Mouse (Mus musculus): ENCODE data around the gene Cryba4.

Gene Cryba4

DNA sequence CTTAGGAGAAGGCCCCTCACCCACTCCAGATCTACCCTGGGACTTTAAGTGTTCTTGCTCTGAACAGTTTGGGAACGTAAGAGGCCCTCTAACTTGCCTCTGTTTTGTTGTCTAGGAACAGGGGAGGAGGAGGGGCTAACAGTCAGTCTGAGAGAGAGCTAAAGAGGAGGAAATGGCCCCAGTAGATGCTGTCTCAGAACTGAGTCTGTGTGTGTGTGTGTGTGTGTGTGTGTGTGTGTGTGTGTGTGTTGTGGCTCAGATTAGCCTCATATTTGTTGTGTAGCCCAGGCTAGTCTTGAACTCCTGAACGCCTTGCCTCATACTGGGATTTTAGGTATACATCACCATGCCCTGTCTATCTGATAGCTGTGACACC lies 34.3 kb upstream of the Cryba4 start:
- no peak for DNase-seq (ENCODE audit: low read depth, low spot score)

DNA sequence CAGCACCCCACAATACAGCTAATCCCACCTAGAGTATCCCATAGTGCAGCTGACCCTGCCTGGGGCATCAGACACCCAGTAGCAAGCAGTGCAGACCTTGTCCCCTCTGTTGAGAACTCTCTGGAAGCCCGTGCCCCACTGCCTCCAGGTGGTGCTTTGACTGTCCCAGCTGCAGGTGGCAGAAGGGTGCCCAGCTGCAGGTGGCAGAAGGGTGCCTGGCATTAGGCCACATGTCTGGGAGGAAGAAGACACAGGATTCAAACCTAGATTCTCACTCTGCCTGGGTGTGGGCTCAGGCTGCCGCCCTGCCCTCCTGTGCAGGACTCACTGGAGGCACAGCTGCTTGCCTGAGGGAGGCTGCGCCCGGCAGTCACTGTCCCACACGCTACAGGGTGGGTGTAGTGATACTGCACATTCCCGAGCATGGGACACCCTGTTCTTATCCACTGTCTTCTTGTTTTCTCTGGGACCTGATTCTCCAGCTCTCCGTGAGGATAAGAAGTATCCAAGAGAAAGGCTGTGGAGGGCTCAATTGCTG lies 33.3 kb upstream of the Cryba4 start:
- DNase-seq (ENCODE audit: low read depth, low spot score), result no peak

DNA sequence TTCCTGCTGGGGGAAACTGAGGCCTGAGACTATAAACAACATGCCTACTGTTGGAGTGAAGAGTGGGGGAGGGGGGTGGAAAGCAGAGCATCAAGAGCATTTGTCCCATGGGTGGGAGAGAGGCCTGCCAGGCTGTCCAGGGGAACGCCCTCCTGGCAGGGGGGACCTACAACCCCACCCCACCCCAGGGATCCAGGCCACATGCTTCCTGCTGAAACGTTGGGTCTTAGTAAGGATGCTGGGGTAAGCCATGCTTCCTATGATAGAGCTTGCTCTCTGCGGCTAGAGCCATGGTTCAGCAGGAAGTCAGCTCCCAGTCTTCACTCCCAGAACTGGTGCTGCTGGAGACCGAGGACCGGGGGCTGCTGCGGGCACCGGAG lies 31.9 kb upstream of the Cryba4 start:
- no peak for DNase-seq (ENCODE audit: low read depth, low spot score)

DNA sequence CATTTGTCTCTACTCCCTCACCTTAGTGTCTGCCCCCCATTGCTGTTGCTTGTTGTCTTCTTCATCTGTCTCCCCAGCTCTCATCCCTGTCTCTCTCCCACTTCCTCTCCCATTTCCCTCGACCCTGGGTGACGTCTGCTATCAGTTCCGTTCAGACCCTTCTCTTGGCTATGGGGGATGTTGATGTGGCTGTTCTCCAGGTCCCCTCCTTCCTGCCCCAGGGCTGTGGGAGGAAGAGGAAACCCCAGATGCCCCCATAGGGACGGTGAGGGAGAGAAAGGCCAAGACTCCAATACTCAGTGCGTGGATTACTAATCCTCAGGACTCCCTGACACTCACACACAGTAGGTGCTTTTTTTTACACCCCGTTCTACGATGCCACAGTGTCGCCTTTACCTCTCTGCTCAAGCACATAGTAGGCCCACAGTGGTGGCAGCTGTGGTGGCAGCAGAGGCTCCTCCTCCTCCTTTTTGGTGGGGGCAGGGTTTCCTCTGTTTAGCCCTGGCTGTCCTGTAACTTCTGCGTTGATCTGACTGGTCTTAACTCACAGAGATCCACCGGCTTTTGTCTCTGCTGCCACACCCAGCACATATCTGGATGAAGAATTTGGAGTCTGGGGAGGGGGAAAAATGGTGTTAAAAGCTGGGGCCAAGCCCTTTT lies 31.4 kb upstream of the Cryba4 start:
- peak; percentile 95 for DNase-seq (ENCODE audit: low read depth, low spot score)

DNA sequence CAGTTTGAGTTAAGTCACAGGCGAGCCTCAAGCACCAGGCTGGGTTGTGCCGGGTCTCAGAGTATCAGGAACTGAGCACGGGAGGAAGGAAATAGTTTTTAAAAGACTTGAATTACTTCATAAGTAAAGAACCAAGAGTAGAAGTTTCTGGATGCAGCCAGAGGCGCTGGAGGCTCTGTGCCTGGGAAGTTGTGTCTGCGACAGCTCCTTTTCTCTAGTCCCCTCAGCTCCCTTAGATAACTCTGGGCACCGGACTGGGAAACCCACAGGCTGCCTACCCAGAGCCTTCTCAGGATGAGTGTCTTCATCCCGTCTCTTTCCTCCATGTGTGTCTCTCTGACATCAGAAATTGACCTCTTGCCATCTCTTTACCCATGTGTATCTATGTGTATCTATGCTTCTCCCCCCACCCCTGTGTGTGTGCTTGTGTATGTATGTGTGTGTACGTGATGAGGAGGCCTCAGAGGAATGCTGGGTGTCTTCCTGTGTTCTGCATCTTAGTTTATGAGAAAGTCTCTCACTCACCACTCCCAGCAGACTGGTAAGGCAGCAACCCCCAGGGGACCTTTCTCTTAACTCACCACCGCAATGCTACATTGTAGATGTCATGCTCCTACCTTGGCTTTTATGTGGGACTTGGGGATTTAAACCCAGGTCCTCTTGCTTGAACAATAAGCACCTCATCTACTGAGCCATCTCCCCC lies 30.6 kb upstream of the Cryba4 start:
- DNase-seq (ENCODE audit: low read depth, low spot score), result no peak

DNA sequence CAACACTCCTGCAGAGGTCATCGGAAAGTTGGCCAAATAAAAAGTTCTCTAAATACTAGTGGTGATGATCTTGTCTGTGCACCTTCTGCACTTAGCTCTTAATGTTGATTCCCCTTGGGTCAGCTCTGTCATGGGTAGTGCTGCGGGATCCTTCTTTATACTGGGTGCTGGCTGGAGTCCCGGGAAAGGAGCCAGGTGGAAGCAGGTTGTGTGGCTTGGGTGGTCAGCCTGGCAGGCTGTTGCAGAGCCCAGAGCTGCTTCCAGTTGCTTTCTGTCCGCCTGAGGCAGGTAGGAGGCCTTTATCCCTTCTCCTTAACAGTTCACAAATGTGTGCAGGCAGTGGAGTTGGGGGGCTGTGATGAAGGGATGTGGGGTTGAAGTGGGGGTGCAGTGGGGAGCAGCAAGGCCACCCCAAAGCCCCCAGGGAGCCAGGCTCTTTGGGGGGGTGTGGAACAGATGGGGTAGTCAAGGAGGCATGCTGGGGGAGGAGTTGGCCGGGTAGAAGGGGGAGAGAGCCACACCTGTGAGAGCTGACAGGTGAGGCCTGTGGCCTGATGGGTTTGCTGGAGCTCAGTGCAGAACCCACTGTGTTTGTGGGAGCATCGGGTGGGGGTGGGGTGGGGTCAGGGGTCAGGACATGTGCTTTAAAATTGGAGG lies 29.9 kb upstream of the Cryba4 start:
- DNase-seq (ENCODE audit: low read depth, low spot score), result no peak

DNA sequence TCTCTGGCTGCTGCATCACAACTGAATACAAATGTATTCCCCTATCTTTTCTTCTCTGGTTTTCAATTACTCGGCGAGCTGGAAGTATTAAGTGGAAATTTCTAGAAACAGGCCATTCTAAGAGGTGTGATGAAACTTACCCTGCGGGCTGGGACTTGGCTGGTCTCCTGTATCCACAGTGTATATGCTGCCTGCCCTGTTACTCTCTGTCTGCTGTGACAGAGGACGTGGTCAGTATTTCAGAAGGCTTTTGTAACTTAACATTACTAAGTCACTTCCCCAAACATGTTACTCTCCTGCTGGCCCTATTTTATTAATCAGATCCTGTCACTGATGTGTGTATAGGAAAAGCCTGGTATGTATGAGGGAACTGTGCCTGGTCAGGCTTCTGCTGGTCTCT lies 29.4 kb upstream of the Cryba4 start:
- no peak for DNase-seq (ENCODE audit: low read depth, low spot score)

DNA sequence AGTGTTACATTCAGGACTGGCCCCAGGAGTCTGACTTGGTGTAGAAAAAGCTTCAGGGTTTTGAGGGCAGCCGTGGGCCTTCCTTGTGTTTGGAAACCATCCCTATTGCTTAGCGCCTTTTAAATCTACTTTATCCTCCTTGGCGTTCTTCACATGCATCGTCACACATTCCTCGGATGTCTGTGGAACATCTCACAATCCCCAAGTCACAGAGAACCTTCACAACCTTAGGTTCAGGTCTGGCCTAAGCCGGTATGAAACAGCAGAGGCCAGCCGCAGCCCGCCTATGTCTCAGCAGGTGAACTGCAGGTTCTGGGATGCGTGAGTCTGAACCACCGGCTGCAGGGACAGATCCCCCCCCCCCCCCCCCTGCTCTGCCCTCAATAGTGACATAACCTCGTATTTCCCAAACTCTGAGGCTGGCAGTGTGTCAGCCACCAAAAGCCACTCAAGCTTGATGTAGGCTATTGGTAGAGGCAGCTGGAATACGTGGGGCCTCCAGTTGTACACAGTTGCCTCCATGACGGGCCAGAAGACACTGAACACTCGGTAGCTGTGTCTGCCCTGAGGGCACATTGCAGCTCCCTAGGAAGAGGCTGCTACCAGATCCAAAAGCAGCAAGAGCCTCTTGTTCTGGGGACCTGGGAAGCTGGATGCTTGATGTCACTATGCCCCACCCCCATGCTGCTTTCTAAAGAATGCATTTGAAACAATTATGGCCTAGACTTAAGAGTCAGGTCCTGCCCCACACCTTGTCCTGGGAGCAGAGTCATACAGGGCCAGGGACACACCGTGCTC lies 28.7 kb upstream of the Cryba4 start:
- peak; percentile 90 for DNase-seq (ENCODE audit: low read depth, low spot score)

DNA sequence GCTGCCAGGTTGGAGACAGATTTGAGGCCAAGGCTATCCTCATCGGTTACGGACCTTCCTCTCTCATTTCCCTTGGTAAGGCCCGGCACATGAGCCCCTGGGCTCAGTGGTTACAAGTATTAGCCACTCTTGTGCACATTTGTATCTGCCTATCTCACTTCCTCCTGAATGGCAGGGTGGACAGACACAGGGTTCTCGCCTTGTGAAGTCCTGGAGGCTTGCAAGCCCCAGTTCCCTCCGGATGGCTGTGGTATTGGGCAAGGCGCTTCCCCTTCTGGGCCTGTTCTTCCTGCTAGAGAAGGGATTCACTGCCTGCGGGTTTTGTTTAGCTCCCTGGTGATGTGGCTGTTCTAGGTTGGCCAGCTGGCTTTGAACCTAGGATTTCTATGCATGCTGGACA lies 27.8 kb upstream of the Cryba4 start:
- DNase-seq (ENCODE audit: low read depth, low spot score), result no peak

DNA sequence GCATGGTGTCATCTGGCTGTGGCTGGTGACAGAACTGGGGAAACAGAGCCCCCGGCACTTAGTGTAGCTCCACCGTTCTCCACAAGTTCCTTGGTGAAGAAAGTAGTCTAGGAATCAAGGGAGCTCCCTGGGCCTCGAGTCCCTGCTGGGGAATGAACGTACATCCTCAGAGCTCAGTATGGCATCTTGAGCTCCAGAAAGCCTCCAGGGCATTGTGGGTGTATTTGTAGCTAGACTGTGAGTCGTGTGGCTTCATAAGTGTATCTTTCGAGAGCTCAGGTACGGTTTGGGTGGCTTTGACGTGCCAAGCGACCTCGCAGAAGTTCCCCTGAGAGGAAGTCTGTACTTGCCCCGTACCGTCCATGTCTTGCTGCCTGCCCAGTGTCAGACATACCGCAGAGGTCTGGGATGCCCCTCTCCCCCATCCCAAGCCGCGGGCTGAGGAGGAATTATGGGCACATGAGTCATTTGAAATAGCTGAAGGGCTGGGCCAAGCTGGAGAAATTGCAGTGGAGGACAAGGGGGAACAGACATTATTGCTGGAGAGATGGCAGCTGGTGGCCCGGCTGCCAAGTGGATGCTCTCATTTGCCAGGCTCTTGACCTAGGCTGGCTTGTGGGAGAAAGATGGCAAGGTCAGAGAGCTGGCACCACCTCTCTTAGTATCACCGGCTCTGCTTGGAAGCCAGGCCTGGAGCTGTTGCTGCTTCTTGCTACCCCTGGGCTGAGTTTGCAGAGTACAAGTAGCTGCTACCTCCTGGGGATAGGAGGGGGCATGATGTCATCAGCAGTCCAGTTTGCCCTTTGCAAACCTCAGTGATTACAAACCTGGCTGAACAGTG lies 27.1 kb upstream of the Cryba4 start:
- no peak for DNase-seq (ENCODE audit: low read depth, low spot score)

DNA sequence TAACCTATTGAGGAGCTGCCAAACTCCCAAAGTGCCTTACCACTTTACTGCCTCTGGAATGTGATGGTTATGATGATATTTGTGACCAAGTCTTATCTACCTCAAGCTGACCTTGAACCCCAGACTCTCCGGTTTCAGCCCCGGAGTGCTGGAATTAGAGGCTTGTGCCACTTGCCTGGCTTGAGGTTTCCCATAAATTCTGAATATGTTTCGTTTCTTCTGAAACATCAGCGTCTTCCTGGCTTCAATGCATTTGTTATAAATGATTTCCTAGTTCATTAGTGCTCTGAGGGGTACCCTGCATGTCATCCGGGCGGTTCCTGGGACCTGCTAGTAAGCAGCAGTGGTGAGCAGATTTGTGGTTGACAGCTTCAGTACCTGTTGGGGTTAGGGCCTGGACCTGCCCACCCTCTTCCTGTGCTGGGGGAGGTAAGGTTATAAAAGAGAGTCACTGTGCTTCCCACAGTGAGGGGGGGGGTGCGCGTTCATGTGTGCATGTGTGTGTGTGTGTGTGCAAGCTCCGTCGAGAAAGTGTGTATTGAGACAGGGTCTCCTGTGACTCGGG lies 25.7 kb upstream of the Cryba4 start:
- DNase-seq (ENCODE audit: low read depth, low spot score), result no peak

DNA sequence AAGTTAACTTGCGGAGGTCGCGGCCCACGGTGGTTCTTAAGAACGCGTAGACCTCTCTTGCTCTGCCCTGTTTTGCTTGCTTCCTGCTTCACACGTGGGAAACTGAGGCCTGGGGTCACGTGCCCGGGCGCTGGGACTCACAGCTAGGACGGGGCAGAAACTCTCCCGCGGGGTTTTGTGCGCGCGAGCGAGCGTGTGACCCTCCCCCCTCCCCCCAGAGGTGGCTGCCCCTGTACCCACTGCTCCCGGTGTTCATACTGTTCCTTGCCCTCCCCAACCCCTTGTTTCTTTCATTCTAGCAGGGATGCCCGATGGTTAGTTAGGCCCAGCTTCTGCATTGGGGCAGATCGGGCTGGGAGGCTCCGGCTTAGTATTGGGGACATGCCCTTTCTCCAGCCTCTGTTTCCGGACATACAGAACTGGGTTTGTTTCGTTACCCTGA lies 24.6 kb upstream of the Cryba4 start:
- peak; percentile 87 for DNase-seq (ENCODE audit: low read depth, low spot score)

DNA sequence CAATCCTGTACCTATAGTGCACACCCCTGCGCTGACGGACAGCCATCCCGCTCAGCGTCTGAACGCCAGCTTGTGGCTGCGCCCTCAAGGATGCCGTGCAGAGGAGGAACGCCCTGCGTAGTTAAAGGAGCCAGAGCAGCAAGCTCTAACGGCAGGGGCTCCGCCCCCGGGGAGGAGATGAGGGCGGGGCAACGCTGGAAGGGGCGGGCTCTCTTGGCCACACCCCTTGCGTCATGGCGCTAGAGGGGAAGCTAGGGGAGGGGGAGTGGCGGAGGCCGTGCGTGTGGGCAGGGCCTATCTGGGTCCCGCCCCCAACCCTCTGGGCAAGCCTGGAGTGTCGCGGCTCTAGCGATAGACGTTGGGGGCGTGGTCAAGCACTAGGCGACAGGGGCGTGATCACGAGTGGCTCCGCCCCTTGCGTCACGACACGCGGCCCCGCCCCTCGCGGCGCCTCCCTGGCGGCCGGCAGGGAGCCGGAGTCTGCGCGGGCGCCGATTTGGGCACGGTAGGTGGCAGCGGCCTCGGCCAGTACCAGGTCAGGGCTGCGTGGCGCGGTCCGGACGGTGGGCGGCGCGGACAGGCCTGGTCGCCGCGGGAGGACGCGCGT lies 24.1 kb upstream of the Cryba4 start, which contains the start of gene Tpst2:
Gene Tpst2, plus strand, starts transcription at position 425 of the 607 bp plus-strand sequence.
- DNase-seq (ENCODE audit: low read depth, low spot score), result peak; percentile 97

DNA sequence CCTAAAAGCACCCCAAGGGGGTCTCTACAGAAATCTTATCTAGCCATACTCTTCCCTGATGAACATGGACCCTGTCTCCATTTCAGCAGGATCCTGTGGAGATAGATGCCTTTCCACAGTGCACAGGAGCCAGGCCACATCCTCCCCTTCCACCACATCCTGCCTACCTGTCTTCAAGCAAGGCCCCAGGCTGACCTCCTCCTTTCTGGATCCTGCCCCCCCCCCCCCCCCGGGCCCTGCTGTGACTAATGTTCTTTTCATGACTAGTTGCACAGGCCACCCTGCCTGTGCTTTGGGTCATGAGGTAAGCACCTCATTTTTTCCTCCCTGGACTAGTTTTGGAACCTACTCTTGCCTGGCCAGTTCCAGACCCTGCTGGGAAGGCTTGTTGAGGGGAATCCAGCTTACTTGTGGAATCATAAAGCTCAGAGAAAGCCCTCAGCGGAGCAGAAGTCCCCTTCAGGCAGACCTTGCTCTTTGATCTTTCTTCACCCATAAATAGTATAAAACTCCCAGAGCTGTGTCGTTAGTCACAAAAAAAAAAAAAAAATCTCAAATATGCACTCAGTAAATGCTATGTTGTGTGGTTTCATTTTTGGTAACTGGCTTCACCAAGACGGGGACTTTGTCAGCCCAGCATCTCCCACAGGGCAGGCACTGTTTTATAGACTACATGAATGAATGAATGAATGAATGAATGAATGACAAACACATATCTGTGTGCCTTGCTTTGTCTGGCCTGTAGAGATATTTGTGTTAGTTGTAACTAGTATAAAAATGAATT lies 22.9 kb upstream of the Cryba4 start:
- DNase-seq (ENCODE audit: low read depth, low spot score), result no peak

DNA sequence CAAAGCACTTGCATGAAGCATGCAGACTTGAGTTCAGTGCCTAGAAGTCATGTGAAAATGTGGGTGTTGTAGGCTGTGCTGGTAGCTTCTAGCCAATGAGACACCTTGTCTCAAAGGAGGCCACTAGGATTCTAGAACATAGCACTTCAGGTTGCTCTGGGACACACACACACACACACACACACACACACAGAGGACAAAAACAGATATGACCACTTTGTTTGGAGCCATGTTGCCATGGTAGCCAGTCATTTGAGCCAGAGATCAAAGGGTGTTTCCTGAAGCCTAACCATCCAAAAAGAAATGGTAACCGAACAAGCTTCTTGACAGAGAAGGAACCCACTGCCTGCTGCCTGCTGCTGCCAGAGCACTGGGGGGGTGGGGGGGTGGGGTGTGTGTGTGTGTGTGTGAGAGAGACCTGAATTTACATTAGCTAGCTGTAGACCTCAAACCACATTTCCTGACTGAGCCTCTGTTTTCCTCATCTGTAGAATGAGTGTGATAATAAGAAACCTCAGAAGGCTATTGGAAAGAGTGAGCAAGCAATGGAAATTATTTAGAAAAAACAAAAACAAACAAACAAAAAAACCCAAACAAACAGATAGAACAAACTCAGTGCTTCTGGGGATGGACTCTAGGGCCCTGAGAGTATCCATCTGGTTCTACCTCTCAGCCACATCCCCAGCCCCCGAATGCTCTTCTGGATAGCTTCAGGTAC lies 21.6 kb upstream of the Cryba4 start:
- no peak for DNase-seq (ENCODE audit: low read depth, low spot score)

DNA sequence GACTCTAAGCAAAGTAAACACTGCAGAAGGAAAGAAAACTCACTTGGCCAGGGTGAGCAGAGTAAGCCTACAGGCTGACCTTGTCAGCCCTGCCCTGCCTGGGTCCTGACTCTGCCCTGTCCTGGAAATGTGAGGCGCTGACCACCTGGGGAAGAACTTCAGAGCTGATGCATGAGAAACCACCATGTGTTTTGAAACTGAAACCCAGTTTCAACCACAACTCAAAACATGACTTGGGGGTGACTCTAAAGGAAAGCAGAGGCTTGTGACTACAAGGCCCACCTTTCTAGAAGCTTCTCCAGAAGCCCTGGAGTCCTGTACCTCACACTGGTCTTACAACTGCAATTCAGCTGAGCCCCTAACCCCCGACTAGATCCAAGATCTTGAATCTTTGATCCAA lies 20.6 kb upstream of the Cryba4 start:
- DNase-seq (ENCODE audit: low read depth, low spot score), result no peak

DNA sequence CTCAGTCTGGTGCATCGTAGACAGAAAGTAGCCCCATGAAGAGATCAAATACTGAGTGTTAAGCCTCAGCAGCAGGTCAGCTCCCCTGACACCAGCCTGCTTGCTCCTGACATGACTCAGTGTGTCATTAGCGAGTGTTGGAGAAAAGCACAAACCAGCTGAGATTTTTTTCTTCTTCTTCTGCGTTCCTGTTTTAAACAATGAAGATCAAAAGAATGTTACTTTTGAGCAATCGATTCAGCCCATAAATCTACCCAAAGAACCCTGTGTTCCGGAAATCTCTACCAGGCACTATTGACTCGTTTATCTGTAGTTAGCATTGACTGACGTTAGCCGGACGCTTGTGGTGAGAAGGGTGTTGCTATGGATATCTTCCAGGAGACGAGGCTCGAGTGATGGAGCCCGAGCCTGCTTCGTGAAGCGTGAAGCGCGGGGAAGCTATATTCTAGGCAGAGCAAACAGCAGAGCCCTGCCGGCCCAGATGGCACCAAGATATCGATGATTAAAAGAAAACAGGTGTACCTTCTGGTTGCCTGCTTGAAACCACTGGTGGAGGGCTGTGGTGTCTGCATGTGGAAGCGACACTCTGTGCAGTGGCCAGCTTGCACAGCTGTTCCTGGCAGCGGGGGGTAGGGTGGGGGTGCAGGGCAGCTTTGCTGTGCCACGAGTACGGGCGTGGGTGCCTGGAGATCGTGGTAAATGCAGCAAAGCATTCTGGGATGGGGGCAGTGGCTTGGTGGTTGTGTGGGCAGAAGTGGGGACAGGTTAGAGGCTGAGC lies 18.6 kb upstream of the Cryba4 start:
- DNase-seq (ENCODE audit: low read depth, low spot score), result no peak

Measured in R1 (cell line).